Mouse (Mus musculus) forebrain, embryonic 13.5 days (tissue): ENCODE data around the gene Fgf15. TPM values are rescaled to one million over a fixed set of nuclear protein-coding genes. Genes with fewer than 3 reads are reported as not detected.

ENCODE experiments used
- ATAC-seq: fragments of 200-750 bp; cut with Nextera tagmentation; 2 replicates; pipeline ENCODE4 v1.8.0; 2017
- H3K27ac ChIP-seq: fragments of 300-500 bp; sonication (generic); 2 replicates; pipeline ENCODE4 v1.5.1; 2015; ENCODE audit warnings: inconsistent platforms, mild to moderate bottlenecking, moderate library complexity
- H3K27me3 ChIP-seq: fragments of 300-500 bp; sonication (generic); 2 replicates; pipeline ENCODE4 v1.6.1; 2015; ENCODE audit warnings: mild to moderate bottlenecking, inconsistent platforms
- H3K36me3 ChIP-seq: fragments of 300-500 bp; sonication (generic); 2 replicates; pipeline ENCODE4 v1.6.1; 2015; ENCODE audit warnings: mild to moderate bottlenecking, inconsistent platforms; ENCODE audit not compliant: poor library complexity, severe bottlenecking
- H3K4me1 ChIP-seq: fragments of 300-500 bp; sonication (generic); 2 replicates; pipeline ENCODE4 v1.6.1; 2015; ENCODE audit warnings: inconsistent platforms
- H3K4me2 ChIP-seq: fragments of 300-500 bp; sonication (generic); 2 replicates; pipeline ENCODE4 v1.6.1; 2015; ENCODE audit warnings: inconsistent platforms, mild to moderate bottlenecking, moderate library complexity
- H3K4me3 ChIP-seq: fragments of 300-500 bp; sonication (generic); 2 replicates; pipeline ENCODE4 v1.5.1; 2015; ENCODE audit warnings: mild to moderate bottlenecking, inconsistent platforms
- H3K9ac ChIP-seq: fragments of 300-500 bp; sonication (generic); 2 replicates; pipeline ENCODE4 v1.6.1; 2015; ENCODE audit warnings: mild to moderate bottlenecking, inconsistent platforms
- H3K9me3 ChIP-seq: fragments of 300-500 bp; sonication (generic); replicated peaks from 2 replicates; pipeline ENCODE4 v1.6.1; 2016; ENCODE audit warnings: inconsistent platforms
- WGBS: fragments of 180-500 bp; shearing (Covaris S2); methylation state at CpG from one replicate; pipeline ENCODE4 v1.1.7; 2015; 5-methylcytosine and 5-hydroxymethylcytosine counted together
- polyA plus RNA-seq: library from polyadenylated mRNA; unstranded; fragments of >200 nt; fragmentation: Nextera tagmentation; extraction: Ambion mirVana; gene quantifications from 2 replicates; pipeline ENCODE4 v1.2.1, GENCODE M21; 2015

The Fgf15 gene
- 48.2 and 63.2 TPM in 2 replicates for polyA plus RNA-seq

- peak; percentile 3; the same call in 1 of the 2 replicates for ATAC-seq
- H3K4me1 ChIP-seq, result peaks cover 36% of the 10 kb centered on the region
- H3K27me3 ChIP-seq, result peaks cover 64% of the 10 kb centered on the region
Measured at GRCm38 (mm10) chr7:144896294-144897218, at the start of gene Fgf15. Gene Fgf15, plus strand, starts transcription at chr7:144896531.

GRCm38 (mm10) chr7:144847067-144847466 lies 49.3 kb upstream of the Fgf15 start, which contains the start of gene Fgf4:
Gene Fgf4, plus strand, starts transcription at chr7:144847367.
- H3K27ac ChIP-seq, result no peak within 1 kb of the TSS
- no peak for ATAC-seq
- H3K9me3 ChIP-seq, result no peaks in the 10 kb centered on the region
- peaks cover 24% of the 10 kb centered on the region for H3K27me3 ChIP-seq
- H3K4me2 ChIP-seq, result no peak within 1 kb of the TSS
- H3K9ac ChIP-seq, result no peak within 1 kb of the TSS
- H3K4me1 ChIP-seq, result no peaks in the 10 kb centered on the region
- no peak within 1 kb of the TSS for H3K4me3 ChIP-seq
- no peaks in the 10 kb centered on the region for H3K36me3 ChIP-seq

More at GRCm38 (mm10) chr7:144896294-144897218, at the start of gene Fgf15:
- no peaks in the 10 kb centered on the region for H3K9me3 ChIP-seq
- H3K4me2 ChIP-seq, result peak within 1 kb of the TSS; percentile 94
- peak within 1 kb of the TSS; percentile 47 for H3K4me3 ChIP-seq
- H3K27ac ChIP-seq, result peak within 1 kb of the TSS; percentile 83
- peak within 1 kb of the TSS; percentile 65 for H3K9ac ChIP-seq
- H3K36me3 ChIP-seq, result no peaks in the 10 kb centered on the region
- WGBS, result under 1% methylated on average over 65 of the region's 65 CpGs

- no peaks in the 10 kb centered on the region for H3K4me1 ChIP-seq
- H3K4me2 ChIP-seq, result no peak overlapping the region
- H3K27ac ChIP-seq, result no peak overlapping the region
- 56% methylated on average over 3 of the region's 3 CpGs for WGBS
- peaks cover 22% of the 10 kb centered on the region for H3K27me3 ChIP-seq
- no peak overlapping the region for H3K9ac ChIP-seq
- no peak overlapping the region for H3K4me3 ChIP-seq
- no peak for ATAC-seq
- no peaks in the 10 kb centered on the region for H3K36me3 ChIP-seq
- H3K9me3 ChIP-seq, result no peaks in the 10 kb centered on the region
Measured at GRCm38 (mm10) chr7:144851321-144851720, 45.0 kb upstream of the Fgf15 start.

- 63% methylated on average over 3 of the region's 3 CpGs for WGBS
- no peaks in the 10 kb centered on the region for H3K36me3 ChIP-seq
- no peak for ATAC-seq
- H3K9me3 ChIP-seq, result no peaks in the 10 kb centered on the region
- no peak overlapping the region for H3K4me2 ChIP-seq
- peaks cover 37% of the 10 kb centered on the region for H3K27me3 ChIP-seq
- H3K4me1 ChIP-seq, result no peaks in the 10 kb centered on the region
- H3K4me3 ChIP-seq, result no peak overlapping the region
- no peak overlapping the region for H3K9ac ChIP-seq
- no peak overlapping the region for H3K27ac ChIP-seq
Measured at GRCm38 (mm10) chr7:144854966-144855365, 41.4 kb upstream of the Fgf15 start.

GRCm38 (mm10) chr7:144857158-144857557 lies 39.2 kb upstream of the Fgf15 start:
- Histone ChIP-seq H3K4me3 (no peak overlapping the region), H3K4me1 (peaks cover 14% of the 10 kb centered on the region), H3K27me3 (peaks cover 56% of the 10 kb centered on the region), H3K9me3 (no peaks in the 10 kb centered on the region), H3K4me2 (no peak overlapping the region), H3K9ac (no peak overlapping the region), H3K36me3 (no peaks in the 10 kb centered on the region), H3K27ac (no peak overlapping the region)
- ATAC-seq, result no peak
- 83% methylated on average over 7 of the region's 7 CpGs for WGBS

- H3K36me3 ChIP-seq, result no peaks in the 10 kb centered on the region
- ATAC-seq, result no peak
- peaks cover 14% of the 10 kb centered on the region for H3K4me1 ChIP-seq
- no peak overlapping the region for H3K9ac ChIP-seq
- peaks cover 63% of the 10 kb centered on the region for H3K27me3 ChIP-seq
- no peak overlapping the region for H3K4me2 ChIP-seq
- 71% methylated on average over 3 of the region's 3 CpGs for WGBS
- no peak overlapping the region for H3K4me3 ChIP-seq
- no peaks in the 10 kb centered on the region for H3K9me3 ChIP-seq
- no peak overlapping the region for H3K27ac ChIP-seq
Measured at GRCm38 (mm10) chr7:144857826-144858342, 38.4 kb upstream of the Fgf15 start.

GRCm38 (mm10) chr7:144858702-144859101 lies 37.6 kb upstream of the Fgf15 start:
- Histone ChIP-seq H3K4me2 (no peak overlapping the region), H3K4me1 (peaks cover 14% of the 10 kb centered on the region), H3K36me3 (no peaks in the 10 kb centered on the region), H3K9ac (no peak overlapping the region), H3K9me3 (no peaks in the 10 kb centered on the region), H3K27ac (no peak overlapping the region), H3K4me3 (no peak overlapping the region), H3K27me3 (peaks cover 71% of the 10 kb centered on the region)
- 93% methylated on average over 1 of the region's 1 CpGs for WGBS
- ATAC-seq, result no peak

- no peaks in the 10 kb centered on the region for H3K36me3 ChIP-seq
- H3K27ac ChIP-seq, result no peak overlapping the region
- no peaks in the 10 kb centered on the region for H3K9me3 ChIP-seq
- peaks cover 82% of the 10 kb centered on the region for H3K27me3 ChIP-seq
- no peak for ATAC-seq
- under 1% methylated on average over 61 of the region's 72 CpGs for WGBS
- no peak overlapping the region for H3K9ac ChIP-seq
- peaks cover 14% of the 10 kb centered on the region for H3K4me1 ChIP-seq
- peak overlapping the region; percentile 25 for H3K4me3 ChIP-seq
- H3K4me2 ChIP-seq, result peak overlapping the region; percentile 47
Measured at GRCm38 (mm10) chr7:144861056-144861768, 35.1 kb upstream of the Fgf15 start.

GRCm38 (mm10) chr7:144861769-144862070 lies 34.6 kb upstream of the Fgf15 start:
- ATAC-seq, result no peak
- WGBS, result under 1% methylated on average over 21 of the region's 28 CpGs
- peaks cover 88% of the 10 kb centered on the region for H3K27me3 ChIP-seq

GRCm38 (mm10) chr7:144862126-144862525 lies 34.2 kb upstream of the Fgf15 start:
- H3K9ac ChIP-seq, result no peak overlapping the region
- peaks cover 14% of the 10 kb centered on the region for H3K4me1 ChIP-seq
- no peaks in the 10 kb centered on the region for H3K36me3 ChIP-seq
- no peak for ATAC-seq
- H3K9me3 ChIP-seq, result no peaks in the 10 kb centered on the region
- no peak overlapping the region for H3K27ac ChIP-seq
- H3K27me3 ChIP-seq, result peaks cover 91% of the 10 kb centered on the region
- under 1% methylated on average over 15 of the region's 15 CpGs for WGBS
- H3K4me3 ChIP-seq, result peak overlapping the region; percentile 25
- peak overlapping the region; percentile 47 for H3K4me2 ChIP-seq

More at GRCm38 (mm10) chr7:144861769-144862070, 34.6 kb upstream of the Fgf15 start:
- Histone ChIP-seq H3K36me3 (no peaks in the 10 kb centered on the region), H3K4me1 (peaks cover 14% of the 10 kb centered on the region), H3K4me3 (peak overlapping the region; percentile 25), H3K9ac (no peak overlapping the region), H3K4me2 (peak overlapping the region; percentile 47), H3K27ac (no peak overlapping the region), H3K9me3 (no peaks in the 10 kb centered on the region)

GRCm38 (mm10) chr7:144862712-144863111 lies 33.6 kb upstream of the Fgf15 start:
- Histone ChIP-seq H3K36me3 (no peaks in the 10 kb centered on the region), H3K4me1 (peaks cover 14% of the 10 kb centered on the region), H3K9ac (no peak overlapping the region), H3K4me3 (no peak overlapping the region), H3K27ac (no peak overlapping the region), H3K27me3 (peaks cover 95% of the 10 kb centered on the region), H3K9me3 (no peaks in the 10 kb centered on the region), H3K4me2 (no peak overlapping the region)
- WGBS, result 3% methylated on average over 18 of the region's 18 CpGs
- ATAC-seq, result no peak

GRCm38 (mm10) chr7:144863196-144863595 lies 33.1 kb upstream of the Fgf15 start:
- no peak for ATAC-seq
- H3K4me1 ChIP-seq, result peaks cover 14% of the 10 kb centered on the region
- H3K9me3 ChIP-seq, result no peaks in the 10 kb centered on the region
- no peak overlapping the region for H3K4me2 ChIP-seq
- H3K27me3 ChIP-seq, result peaks cover 91% of the 10 kb centered on the region
- no peak overlapping the region for H3K4me3 ChIP-seq
- under 1% methylated on average over 11 of the region's 11 CpGs for WGBS
- no peak overlapping the region for H3K27ac ChIP-seq
- H3K36me3 ChIP-seq, result no peaks in the 10 kb centered on the region
- H3K9ac ChIP-seq, result no peak overlapping the region
